Comparison of ENCODE assay signal across 8 mouse cellular contexts in genomic region chr13:60174953-60175352, GRCm38 (mm10). TPM values are rescaled to one million over a fixed set of nuclear protein-coding genes. Genes with fewer than 3 reads are reported as not detected.
DNase-seq lines count a peak whose midpoint lies in the region; ATAC-seq and TF ChIP-seq lines count a peak whose summit lies in the region.

No protein-coding gene starts in this region.

- H3K4me1 ChIP-seq in cerebellum, adult 2 months (ENCODE audit: control insufficient read depth, insufficient read depth, low read length): no peaks in the 10 kb centered on the region; the same call in 1 of the 2 replicates
- 0 out of 2 replicates have a peak, but pooled peaks cover 6% of the 10 kb centered on the region for H3K4me1 ChIP-seq in hindbrain, embryonic 11.5 days (replicated peaks; ENCODE audit: control insufficient read depth, insufficient read depth, low read length)
- H3K4me1 ChIP-seq in midbrain, embryonic 12.5 days: peaks cover 51% of the 10 kb centered on the region

- H3K9ac ChIP-seq in hindbrain, embryonic 11.5 days (ENCODE audit: low read depth, low read length): peak overlapping the region; percentile 98
- peak overlapping the region; percentile 98 for H3K9ac ChIP-seq in midbrain, embryonic 12.5 days (replicated peaks)

- no peak for DNase-seq in cerebellum, adult 2 months
- no peak for DNase-seq in cerebellum, postnatal 4 days (ENCODE audit: low spot score in 2 of 2)
- peak; percentile 56 for DNase-seq in brain, embryonic 14.5 days (ENCODE audit: low read depth)
- DNase-seq in hindbrain, embryonic 11.5 days (ENCODE audit: low spot score): peak; percentile 52
- DNase-seq in natural killer cell, adult 2 months (ENCODE audit: low spot score in 2 of 2): no peak
- no peak for DNase-seq in left cerebral cortex, postnatal 4 days

- WGBS in cerebellum, adult 2 months: 4% methylated on average over 7 of the region's 7 CpGs
- under 1% methylated on average over 7 of the region's 7 CpGs for WGBS in hindbrain, embryonic 11.5 days
- WGBS in midbrain, embryonic 12.5 days: under 1% methylated on average over 7 of the region's 7 CpGs

- H3K27ac ChIP-seq in cerebellum, adult 2 months (ENCODE audit: insufficient read depth, low read length): no peak overlapping the region
- H3K27ac ChIP-seq in hindbrain, embryonic 11.5 days (ENCODE audit: low read depth, low read length): peak overlapping the region; percentile 99; the same call in 1 of the 2 replicates
- peak overlapping the region; percentile 99 for H3K27ac ChIP-seq in midbrain, embryonic 12.5 days (replicated peaks)

- H3K9me3 ChIP-seq in hindbrain, embryonic 11.5 days (ENCODE audit: control insufficient read depth, low read length): no peaks in the 10 kb centered on the region
- no peaks in the 10 kb centered on the region for H3K9me3 ChIP-seq in midbrain, embryonic 12.5 days

- H3K4me2 ChIP-seq in hindbrain, embryonic 11.5 days (replicated peaks; ENCODE audit: low read depth, low read length): peak overlapping the region; percentile 82
- H3K4me2 ChIP-seq in midbrain, embryonic 12.5 days (replicated peaks): peak overlapping the region; percentile 79

- H3K27me3 ChIP-seq in cerebellum, adult 2 months (ENCODE audit: control insufficient read depth, insufficient read depth, low read length): no peaks in the 10 kb centered on the region; the same call in 1 of the 2 replicates
- no peaks in the 10 kb centered on the region; the same call in 1 of the 2 replicates for H3K27me3 ChIP-seq in hindbrain, embryonic 11.5 days (ENCODE audit: control insufficient read depth, insufficient read depth, low read length)
- peaks cover 23% of the 10 kb centered on the region for H3K27me3 ChIP-seq in midbrain, embryonic 12.5 days

- no peaks in the 10 kb centered on the region for H3K36me3 ChIP-seq in hindbrain, embryonic 11.5 days (ENCODE audit: control insufficient read depth, insufficient read depth, low read length)
- no peaks in the 10 kb centered on the region for H3K36me3 ChIP-seq in midbrain, embryonic 12.5 days

- ATAC-seq in hindbrain, embryonic 11.5 days (ENCODE audit: low FRiP score): no peak
- ATAC-seq in midbrain, embryonic 12.5 days (ENCODE audit: low FRiP score, low read depth): no peak
- ATAC-seq in inflammation-experienced regulatory T-cells, adult 6 months: no peak

- TF ChIP-seq POLR2A in cerebellum, adult 2 months (IDR thresholded peaks at IDR 0.05; ENCODE audit: borderline replicate concordance, insufficient read depth, low read length): no peak
- TF ChIP-seq POLR2A in brain, embryonic 14.5 days (IDR thresholded peaks at IDR 0.05; ENCODE audit: borderline replicate concordance, extremely low read depth, insufficient read depth, insufficient read length, poor library complexity, severe bottlenecking): no peak

- no peak for TF ChIP-seq CTCF in cerebellum, adult 2 months (IDR thresholded peaks at IDR 0.05; ENCODE audit: borderline replicate concordance, insufficient read depth, low read depth, low read length)
- TF ChIP-seq CTCF in brain, embryonic 14.5 days (IDR thresholded peaks at IDR 0.05; ENCODE audit: borderline replicate concordance, extremely low read depth, insufficient read depth, insufficient read length): no peak

- intact Hi-C loops in left cerebral cortex, postnatal 4 days (cut with DNase I): loop anchor here (2.0 to 5.0 kb wide), 3 partner anchors 272 to 292 kb away; no protein-coding TSS in a partner anchor

- H3K4me3 ChIP-seq in cerebellum, adult 2 months (replicated peaks; ENCODE audit: insufficient read depth, low read depth, low read length): peak overlapping the region; percentile 31
- peak overlapping the region; percentile 91 for H3K4me3 ChIP-seq in hindbrain, embryonic 11.5 days (ENCODE audit: low read depth, low read length)
- peak overlapping the region; percentile 80 for H3K4me3 ChIP-seq in midbrain, embryonic 12.5 days

RNA-seq across cellular contexts. Expression of gene Gas1, which starts 2.2 kb away (rescaled TPM):
- 13.1 and 17.6 TPM in 2 replicates for polyA plus RNA-seq in cerebellum, adult 2 months (2012; rRNA removed)
- polyA plus RNA-seq in brain, embryonic 14.5 days (2012; rRNA removed): 45.2 and 64.4 TPM in 2 replicates
- polyA plus RNA-seq in hindbrain, embryonic 11.5 days (2014; fragmentation: Nextera tagmentation; extraction: Ambion mirVana): 106 and 124 TPM in 2 replicates
- polyA plus RNA-seq in midbrain, embryonic 12.5 days (2016; fragmentation: Nextera tagmentation; extraction: Ambion mirVana): 121 and 123 TPM in 2 replicates
- not detected for polyA plus RNA-seq in inflammation-experienced regulatory T-cells, adult 6 months (2017; shearing (Covaris generic))
- 10 to 100 TPM; 13.0 to 14.4 TPM for total RNA-seq in left cerebral cortex, postnatal 4 days (2021)

Comparison
In these comparisons a context has a peak if more than half of its experiments do, and no peak if none do; other contexts are left out.
1. DNase-seq: peak in brain, embryonic 14.5 days (single experiment) and hindbrain, embryonic 11.5 days (single experiment); none in cerebellum, adult 2 months (0 of 2), cerebellum, postnatal 4 days (0 of 2), natural killer cell, adult 2 months (0 of 2) and left cerebral cortex, postnatal 4 days (single experiment).
2. H3K4me3 ChIP-seq: peak in every context shown above with its lines; median percentile 91 in hindbrain, embryonic 11.5 days; 80 in midbrain, embryonic 12.5 days; 31 in cerebellum, adult 2 months.
3. RNA of gene Gas1, which starts 2.2 kb away (polyA plus RNA-seq): 121 to 123 TPM in midbrain, embryonic 12.5 days, 106 to 124 TPM in hindbrain, embryonic 11.5 days, 45.2 to 64.4 TPM in brain, embryonic 14.5 days and 13.1 to 17.6 TPM in cerebellum, adult 2 months; not detected in inflammation-experienced regulatory T-cells, adult 6 months; every median in the first group is over 10 times any median in the second.